Mouse (Mus musculus) erythroblast, embryonic 14.5 days (primary cell): ENCODE data around the gene Otud7b. TPM values are rescaled to one million over a fixed set of nuclear protein-coding genes. Genes with fewer than 3 reads are reported as not detected.

Source experiments
- H3K27me3 ChIP-seq: 2 replicates; pipeline ENCODE4 v1.6.1; 2012; ENCODE audit warnings: inconsistent platforms; ENCODE audit not compliant: control insufficient read depth
- H3K36me3 ChIP-seq: 2 replicates; pipeline ENCODE4 v1.6.1; 2012; ENCODE audit warnings: mild to moderate bottlenecking, inconsistent platforms; ENCODE audit not compliant: control insufficient read depth
- H3K4me1 ChIP-seq: 2 replicates; pipeline ENCODE4 v1.6.1; 2012; ENCODE audit warnings: inconsistent platforms; ENCODE audit not compliant: control insufficient read depth
- H3K4me3 ChIP-seq: replicated peaks from 2 replicates; pipeline ENCODE3; 2012; ENCODE audit warnings: moderate library complexity, mild to moderate bottlenecking, inconsistent platforms
- H3K9me3 ChIP-seq: 2 replicates; pipeline ENCODE4 v1.6.1; 2012; ENCODE audit warnings: low read length, inconsistent platforms, mixed read lengths; ENCODE audit not compliant: control insufficient read depth
- GATA1 ChIP-seq: IDR thresholded peaks from 2 replicates; pipeline ENCODE4 v1.6.1; 2012; ENCODE audit warnings: low read length, inconsistent platforms, mixed read lengths
- TAL1 ChIP-seq: IDR thresholded peaks from 3 replicates; pipeline ENCODE4 v1.6.1; 2012; ENCODE audit warnings: low read length, inconsistent platforms, mixed read lengths
- polyA plus RNA-seq: library from polyadenylated mRNA; stranded (reverse); fragments of >175 nt; gene quantifications from 2 replicates; pipeline ENCODE4 v1.2.3, GENCODE M21; 2012

The Otud7b gene
- polyA plus RNA-seq, 1 experiment = 1.3 TPM

GRCm38 (mm10) chr3:96152611-96153010, 48.3 kb downstream of the Otud7b start:
- TF ChIP-seq TAL1 (no peak), GATA1 (no peak)
- Histone ChIP-seq H3K4me1 (peaks cover 4% of the 10 kb centered on the region), H3K27me3 (no peaks in the 10 kb centered on the region), H3K4me3 (no peak overlapping the region), H3K36me3 (peaks cover 77% of the 10 kb centered on the region), H3K9me3 (no peaks in the 10 kb centered on the region)

- Histone ChIP-seq H3K36me3 (peaks cover 56% of the 10 kb centered on the region), H3K4me1 (0 out of 2 replicates have a peak, but pooled peaks cover 1% of the 10 kb centered on the region), H3K27me3 (peaks cover 18% of the 10 kb centered on the region), H3K4me3 (no peak overlapping the region), H3K9me3 (no peaks in the 10 kb centered on the region)
- TF ChIP-seq GATA1 = no peak
These were observed 51.2 kb downstream of the Otud7b start for GRCm38 (mm10) chr3:96155501-96155900.

- Histone ChIP-seq H3K27me3 (peaks cover 62% of the 10 kb centered on the region), H3K4me1 (peaks cover 3% of the 10 kb centered on the region; the same call in 1 of the 2 replicates), H3K4me3 (no peak overlapping the region), H3K36me3 (peaks cover 13% of the 10 kb centered on the region), H3K9me3 (no peaks in the 10 kb centered on the region)
- TF ChIP-seq GATA1 (no peak), TAL1 (no peak)
These were observed 55.5 kb downstream of the Otud7b start for GRCm38 (mm10) chr3:96159820-96160219.

GRCm38 (mm10) chr3:96160222-96160802, 56.0 kb downstream of the Otud7b start:
- peaks cover 65% of the 10 kb centered on the region for H3K27me3 ChIP-seq
- peaks cover 3% of the 10 kb centered on the region; the same call in 1 of the 2 replicates for H3K4me1 ChIP-seq
- no peaks in the 10 kb centered on the region for H3K9me3 ChIP-seq
- TF ChIP-seq TAL1 (no peak), GATA1 (no peak)
- H3K36me3 ChIP-seq = peaks cover 8% of the 10 kb centered on the region
- no peak overlapping the region for H3K4me3 ChIP-seq

GRCm38 (mm10) chr3:96160803-96161516, 56.6 kb downstream of the Otud7b start:
- no peaks in the 10 kb centered on the region for H3K9me3 ChIP-seq
- H3K27me3 ChIP-seq = peaks cover 65% of the 10 kb centered on the region
- H3K4me3 ChIP-seq = peak overlapping the region; percentile 19
- peaks cover 3% of the 10 kb centered on the region; the same call in 1 of the 2 replicates for H3K4me1 ChIP-seq
- peaks cover 2% of the 10 kb centered on the region for H3K36me3 ChIP-seq
- no peak for TF ChIP-seq TAL1
- TF ChIP-seq GATA1 = no peak

- H3K4me3 ChIP-seq = peak within 1 kb of the TSS; percentile 19
These were observed 57.8 kb downstream of the Otud7b start, which contains the start of gene Mtmr11 for GRCm38 (mm10) chr3:96161869-96162840. TSS of gene Mtmr11 (plus strand) at chr3:96162004.

GRCm38 (mm10) chr3:96163040-96163439, 58.7 kb downstream of the Otud7b start:
- no peaks in the 10 kb centered on the region for H3K36me3 ChIP-seq
- peaks cover 3% of the 10 kb centered on the region; the same call in 1 of the 2 replicates for H3K4me1 ChIP-seq
- H3K9me3 ChIP-seq = no peaks in the 10 kb centered on the region
- peaks cover 65% of the 10 kb centered on the region for H3K27me3 ChIP-seq
- H3K4me3 ChIP-seq = no peak overlapping the region
- TF ChIP-seq TAL1 = no peak
- no peak for TF ChIP-seq GATA1

More at GRCm38 (mm10) chr3:96161869-96162840, 57.8 kb downstream of the Otud7b start, which contains the start of gene Mtmr11:
- Histone ChIP-seq H3K4me1 (peaks cover 3% of the 10 kb centered on the region; the same call in 1 of the 2 replicates), H3K9me3 (no peaks in the 10 kb centered on the region), H3K36me3 (no peaks in the 10 kb centered on the region), H3K27me3 (peaks cover 65% of the 10 kb centered on the region)
- no peak for TF ChIP-seq GATA1
- TF ChIP-seq TAL1 = no peak

GRCm38 (mm10) chr3:96168466-96169158, 64.3 kb downstream of the Otud7b start:
- Histone ChIP-seq H3K9me3 (no peaks in the 10 kb centered on the region), H3K27me3 (peaks cover 16% of the 10 kb centered on the region), H3K4me3 (no peak overlapping the region), H3K4me1 (peaks cover 27% of the 10 kb centered on the region), H3K36me3 (peaks cover 9% of the 10 kb centered on the region)
- TF ChIP-seq TAL1 (no peak), GATA1 (no peak)
